Mouse (Mus musculus): ENCODE measurements around the gene Cped1.

DNA sequence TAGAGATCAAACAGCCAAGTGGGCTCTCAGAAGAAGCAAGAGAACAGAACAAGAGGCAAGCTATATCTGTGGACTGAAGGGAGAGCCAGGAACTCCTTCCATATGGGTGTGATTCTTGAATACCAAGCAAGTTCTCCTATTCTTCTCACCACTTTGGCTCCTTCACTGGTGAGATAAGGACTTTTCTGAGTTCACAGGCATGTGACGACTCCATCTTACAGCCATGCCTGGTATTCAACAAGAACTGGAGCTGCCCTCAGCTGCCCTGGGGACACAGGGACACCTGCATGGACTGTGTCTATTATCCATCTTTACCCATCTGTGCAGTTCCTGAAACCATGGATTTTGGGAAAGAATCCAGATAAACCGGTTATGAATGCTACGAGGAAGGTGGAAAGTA is 15.2 kb downstream of the Cped1 start:
- no peak for TF ChIP-seq CTCF (IDR thresholded peaks at IDR 0.05; ENCODE audit: low read depth, low read length)
- no peak for TF ChIP-seq GATA1 (IDR thresholded peaks at IDR 0.05; ENCODE audit: borderline replicate concordance, low read length)
